Mouse (Mus musculus) lung, embryonic 15.5 days (tissue): ENCODE results near the gene U2af2. TPM values are rescaled to one million over a fixed set of nuclear protein-coding genes. Genes with fewer than 3 reads are reported as not detected.

Experiments used
- microRNA-seq: library from miRNA; unstranded; fragments of <30 nt; microRNA quantifications from one replicate; pipeline ENCODE4, GENCODE M21; 2016
- polyA plus RNA-seq: library from polyadenylated mRNA; unstranded; fragments of >200 nt; fragmentation: Nextera tagmentation; extraction: Ambion mirVana; gene quantifications from 2 replicates; pipeline ENCODE4 v1.2.1, GENCODE M21; 2015

Gene U2af2
- polyA plus RNA-seq, 1 experiment from 2014 or later = 150 TPM

Small RNAs within 50 kb of the gene (microRNA-seq; reads per million reads assigned to microRNA genes)
- not detected for gene Gm26217

Other genes starting within 250 kb of the U2af2 start
- gene Ube2s, start 249.6 kb upstream of the U2af2 start, polyA plus RNA-seq = 409 and 411 TPM in 2 replicates
- 0.94 and 1.3 TPM in 2 replicates for gene Shisa7, start 217.4 kb upstream of the U2af2 start, polyA plus RNA-seq
- 10.6 and 12.3 TPM in 2 replicates for gene Isoc2b, start 191.9 kb upstream of the U2af2 start, polyA plus RNA-seq
- 0.63 and 0.81 TPM in 2 replicates for gene Isoc2a, start 185.0 kb upstream of the U2af2 start, polyA plus RNA-seq
- gene Gm36210, start 155.6 kb upstream of the U2af2 start, polyA plus RNA-seq = 0.16 TPM in 1 of 2 replicates, not detected in the other
- 3.2 and 3.4 TPM in 2 replicates for gene Zfp628, start 146.9 kb upstream of the U2af2 start, polyA plus RNA-seq
- gene Nat14, start 140.1 kb upstream of the U2af2 start, polyA plus RNA-seq = 2.8 and 3.7 TPM in 2 replicates
- 1.6 and 2.2 TPM in 2 replicates for gene Ssc5d, start 136.4 kb upstream of the U2af2 start, polyA plus RNA-seq
- 0.39 and 1.2 TPM in 2 replicates for gene Sbk2, start 97.7 kb upstream of the U2af2 start, polyA plus RNA-seq
- gene Sbk3, start 91.0 kb upstream of the U2af2 start, polyA plus RNA-seq = 0.52 and 0.77 TPM in 2 replicates
- 31.5 and 32.0 TPM in 2 replicates for gene Zfp579, start 66.0 kb upstream of the U2af2 start, polyA plus RNA-seq
- gene Zfp524, start 47.7 kb upstream of the U2af2 start, polyA plus RNA-seq = 15.8 TPM in 2 replicates
- gene Fiz1, start 47.4 kb upstream of the U2af2 start, polyA plus RNA-seq = 45.5 and 47.3 TPM in 2 replicates
- gene Gm44973, start 46.6 kb upstream of the U2af2 start, polyA plus RNA-seq = 1.2 TPM in 1 of 2 replicates, not detected in the other
- 6.4 and 6.7 TPM in 2 replicates for gene Zfp865, start 41.8 kb upstream of the U2af2 start, polyA plus RNA-seq
- gene Ccdc106, start 41.6 kb upstream of the U2af2 start, polyA plus RNA-seq = 7.0 and 7.6 TPM in 2 replicates
- gene 4632433K11Rik, start 28.0 kb upstream of the U2af2 start, polyA plus RNA-seq = not detected in 2 replicates
- gene Zfp784, start 23.7 kb upstream of the U2af2 start, polyA plus RNA-seq = 4.9 and 5.0 TPM in 2 replicates
- 29.2 and 30.0 TPM in 2 replicates for gene Zfp580, start 10.6 kb upstream of the U2af2 start, polyA plus RNA-seq
- 55.1 and 60.5 TPM in 2 replicates for gene Epn1, start 18.1 kb downstream of the U2af2 start, polyA plus RNA-seq
- gene Rfpl4, start 54.8 kb downstream of the U2af2 start, polyA plus RNA-seq = not detected in 2 replicates
- gene Rasl2-9, start 63.8 kb downstream of the U2af2 start, polyA plus RNA-seq = 0.47 and 0.64 TPM in 2 replicates
- not detected in 2 replicates for gene Vmn1r55, start 87.5 kb downstream of the U2af2 start, polyA plus RNA-seq
- not detected in 2 replicates for gene Vmn1r56, start 134.6 kb downstream of the U2af2 start, polyA plus RNA-seq
- not detected in 2 replicates for gene Vmn1r57, start 156.3 kb downstream of the U2af2 start, polyA plus RNA-seq